Mouse (Mus musculus) activated CD4-positive, CD25-positive, alpha-beta regulatory T cell, adult 9 weeks (primary cell): Measurements from ENCODE around the gene Ntn1. TPM values are rescaled to one million over a fixed set of nuclear protein-coding genes. Genes with fewer than 3 reads are reported as not detected.

Experiments
- polyA plus RNA-seq: library from polyadenylated mRNA; unstranded; fragments of 100-300 nt; shearing (Covaris generic); gene quantifications from one replicate; pipeline ENCODE4 v1.2.1, GENCODE M21; 2017

The Ntn1 gene
- 0.94 TPM for polyA plus RNA-seq

GRCm38 (mm10) chr11:68400727-68401219 is at the start of gene Ntn1:
Gene Ntn1 (minus strand): TSS chr11:68400823.

GRCm38 (mm10) chr11:68431699-68432360 is 31.2 kb upstream of the Ntn1 start, which contains the start of gene Pik3r5:
Gene Pik3r5 (plus strand): TSS chr11:68432121.

Other genes with a start within 250 kb of the Ntn1 start
- gene Pik3r5, start 31.3 kb upstream of the Ntn1 start, polyA plus RNA-seq, result 68.2 TPM
- 0.09 TPM for gene Pik3r6, start 102.2 kb upstream of the Ntn1 start, polyA plus RNA-seq
- gene Mfsd6l, start 155.4 kb upstream of the Ntn1 start, polyA plus RNA-seq, result not detected
- gene Ccdc42, start 186.2 kb upstream of the Ntn1 start, polyA plus RNA-seq, result not detected